Mouse (Mus musculus): ENCODE measurements around the gene Sphk2.

DNA sequence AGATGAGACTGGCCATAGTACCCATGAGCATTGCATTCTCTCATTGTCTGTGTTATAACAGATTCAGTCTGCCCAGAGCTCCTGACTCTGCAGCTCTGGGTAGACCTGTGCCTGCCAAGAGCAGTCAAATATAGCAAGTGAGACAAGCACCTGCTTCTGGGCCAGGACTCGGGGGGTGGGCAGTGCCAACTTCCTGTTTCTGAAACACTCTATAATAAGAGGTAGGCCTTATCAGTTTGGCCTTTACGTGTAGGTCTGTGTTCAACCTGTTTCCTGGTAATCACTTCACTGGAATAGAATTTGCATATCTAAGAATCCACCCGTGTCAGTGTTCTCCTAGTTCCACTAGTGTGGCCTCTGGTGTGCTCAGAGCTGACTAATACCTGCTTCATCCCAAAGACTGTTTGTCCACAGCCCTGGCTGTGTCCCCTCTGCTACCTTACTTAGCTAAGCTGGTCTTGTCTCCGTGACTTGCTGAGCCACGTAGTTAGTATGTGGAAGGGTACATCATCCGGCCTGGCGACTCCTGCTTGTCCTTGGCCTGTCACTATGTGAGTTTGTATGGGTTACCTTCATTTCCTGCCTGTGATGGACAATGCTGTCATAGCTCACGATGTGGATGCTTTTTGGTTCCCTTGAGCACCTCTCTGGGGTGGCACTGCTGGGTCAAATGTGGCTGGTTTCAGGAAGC is 36.6 kb downstream of the Sphk2 start:
- TF ChIP-seq CTCF (IDR thresholded peaks at IDR 0.05; ENCODE audit: borderline replicate concordance, extremely low read depth, insufficient read depth, insufficient read length) (no peak), POLR2A (IDR thresholded peaks at IDR 0.05; ENCODE audit: borderline replicate concordance, extremely low read depth, insufficient read depth, insufficient read length, poor library complexity, severe bottlenecking) (no peak)
